Mouse (Mus musculus): ENCODE data around the gene Syf2. TPM values are rescaled to one million over a fixed set of nuclear protein-coding genes. Genes with fewer than 3 reads are reported as not detected.

Gene Syf2
- total and polyA plus RNA-seq, 2 experiments from 2014 or later = 53.3 to 75.0 TPM

DNA sequence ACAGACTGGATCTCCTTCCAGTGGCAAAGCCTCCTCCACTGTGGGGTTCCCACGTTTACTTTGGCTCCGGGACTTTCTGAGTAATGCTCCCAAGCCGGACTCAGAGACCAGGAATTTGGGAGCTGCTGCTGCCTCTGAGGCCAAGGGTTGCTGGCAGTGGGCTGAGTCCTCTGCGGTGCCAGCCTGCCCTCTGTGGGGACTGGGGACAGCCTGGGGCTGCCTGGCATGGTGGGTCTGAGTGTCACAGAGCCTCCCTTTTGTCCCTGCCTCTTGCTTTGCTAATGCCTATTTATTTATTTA, 55.6 kb downstream of the Syf2 start:
- TF ChIP-seq CTCF (IDR thresholded peaks at IDR 0.05; ENCODE audit: low read depth) = no peak

GRCm38 (mm10) chr4:134986963-134987362, 56.3 kb downstream of the Syf2 start:
- H3K4me1 ChIP-seq (ENCODE audit: insufficient read depth) = no peaks in the 10 kb centered on the region
- no peak overlapping the region for H3K9ac ChIP-seq
- H3K9me3 ChIP-seq (ENCODE audit: low read length) = no peaks in the 10 kb centered on the region
- no peak overlapping the region for H3K4me2 ChIP-seq (ENCODE audit: low read depth)
- no peaks in the 10 kb centered on the region for H3K36me3 ChIP-seq (ENCODE audit: insufficient read depth)
- TF ChIP-seq CTCF (IDR thresholded peaks at IDR 0.05; ENCODE audit: low read depth) = no peak
- no peak overlapping the region for H3K4me3 ChIP-seq (ENCODE audit: low read depth, low read length)
- ATAC-seq (no peak), DNase-seq (no peak)
- 87% methylated on average over 3 of the region's 3 CpGs for WGBS
- no peaks in the 10 kb centered on the region for H3K27me3 ChIP-seq (ENCODE audit: insufficient read depth, low read length)
- no peak overlapping the region for H3K27ac ChIP-seq (ENCODE audit: low read depth, low read length)

More for the DNA sequence above, 55.6 kb downstream of the Syf2 start:
- ATAC-seq (no peak), DNase-seq (no peak)
- Histone ChIP-seq H3K4me2 (ENCODE audit: low read depth) (no peak overlapping the region), H3K36me3 (ENCODE audit: insufficient read depth) (no peaks in the 10 kb centered on the region), H3K4me3 (ENCODE audit: low read depth, low read length) (no peak overlapping the region), H3K4me1 (ENCODE audit: insufficient read depth) (no peaks in the 10 kb centered on the region), H3K27ac (ENCODE audit: low read depth, low read length) (no peak overlapping the region), H3K9ac (no peak overlapping the region), H3K9me3 (ENCODE audit: low read length) (no peaks in the 10 kb centered on the region), H3K27me3 (ENCODE audit: insufficient read depth, low read length) (no peaks in the 10 kb centered on the region)
- 54% methylated on average over 4 of the region's 4 CpGs for WGBS

Other genes starting within 250 kb of the Syf2 start
- 8.3 and 9.9 TPM in 2 replicates for gene Man1c1, start 226.6 kb upstream of the Syf2 start, total RNA-seq (2014; rRNA removed)
- gene Man1c1, start 226.6 kb upstream of the Syf2 start, polyA plus RNA-seq (2015; fragmentation: Nextera tagmentation; extraction: Ambion mirVana) = 1.7 and 2.4 TPM in 2 replicates
- gene Ldlrap1, start 162.9 kb upstream of the Syf2 start, total RNA-seq (2014; rRNA removed) = 1.2 and 1.7 TPM in 2 replicates
- gene Ldlrap1, start 162.9 kb upstream of the Syf2 start, polyA plus RNA-seq (2015; fragmentation: Nextera tagmentation; extraction: Ambion mirVana) = 2.3 TPM in 2 replicates
- gene Maco1, start 77.6 kb upstream of the Syf2 start, total RNA-seq (2014; rRNA removed) = 84.2 and 103 TPM in 2 replicates
- gene Maco1, start 77.6 kb upstream of the Syf2 start, polyA plus RNA-seq (2015; fragmentation: Nextera tagmentation; extraction: Ambion mirVana) = 55.1 and 78.4 TPM in 2 replicates
- 0.19 and 0.38 TPM in 2 replicates for gene Rhd, start 66.4 kb upstream of the Syf2 start, total RNA-seq (2014; rRNA removed)
- gene Rhd, start 66.4 kb upstream of the Syf2 start, polyA plus RNA-seq (2015; fragmentation: Nextera tagmentation; extraction: Ambion mirVana) = 0.14 and 0.70 TPM in 2 replicates
- gene Tmem50a, start 15.9 kb upstream of the Syf2 start, total RNA-seq (2014; rRNA removed) = 165 and 174 TPM in 2 replicates
- 200 and 248 TPM in 2 replicates for gene Tmem50a, start 15.9 kb upstream of the Syf2 start, polyA plus RNA-seq (2015; fragmentation: Nextera tagmentation; extraction: Ambion mirVana)
- gene Rsrp1, start 7.3 kb upstream of the Syf2 start, total RNA-seq (2014; rRNA removed) = 93.3 and 95.4 TPM in 2 replicates
- 180 and 225 TPM in 2 replicates for gene Rsrp1, start 7.3 kb upstream of the Syf2 start, polyA plus RNA-seq (2015; fragmentation: Nextera tagmentation; extraction: Ambion mirVana)
- not detected in 2 replicates for gene Runx3, start 189.8 kb downstream of the Syf2 start, total RNA-seq (2014; rRNA removed)
- gene Runx3, start 189.8 kb downstream of the Syf2 start, polyA plus RNA-seq (2015; fragmentation: Nextera tagmentation; extraction: Ambion mirVana) = not detected in 2 replicates